Mouse (Mus musculus): Measurements from ENCODE around the gene Adgra3.

The Adgra3 gene

GRCm38 (mm10) chr5:49974211-49974610 is 84.6 kb downstream of the Adgra3 start:
- no peak for DNase-seq (ENCODE audit: low spot score)

- no peak for DNase-seq (ENCODE audit: low spot score)
These were observed 89.1 kb downstream of the Adgra3 start for GRCm38 (mm10) chr5:49969660-49970059.

GRCm38 (mm10) chr5:49967726-49968125 is 91.1 kb downstream of the Adgra3 start:
- no peak for DNase-seq (ENCODE audit: low spot score)

GRCm38 (mm10) chr5:49965810-49966209 is 93.0 kb downstream of the Adgra3 start:
- DNase-seq (ENCODE audit: low spot score): no peak

- DNase-seq (ENCODE audit: low spot score): no peak
These were observed 97.1 kb downstream of the Adgra3 start for GRCm38 (mm10) chr5:49961478-49962431.

- DNase-seq (ENCODE audit: low spot score): no peak
These were observed 122.5 kb downstream of the Adgra3 start for GRCm38 (mm10) chr5:49936354-49936753.

GRCm38 (mm10) chr5:49924712-49925111 is 134.1 kb downstream of the Adgra3 start:
- peak; percentile 12 for DNase-seq (ENCODE audit: low spot score)

- no peak for DNase-seq (ENCODE audit: low spot score)
These were observed 143.1 kb downstream of the Adgra3 start for GRCm38 (mm10) chr5:49915695-49916106.
